Mouse (Mus musculus) hindbrain, embryonic 13.5 days (tissue): ENCODE measurements at regions not wholly inside any gene's neighbourhood (a gene's known extent, or its start where the extent isn't known, plus 50 kb on each side); places are given as distances from the start of the nearest gene placed in this dataset.
A peak's percentile ranks its signal among the peaks of the same experiment; 100 is the strongest.

Experiments
- ATAC-seq: fragments of 200-750 bp; cut with Nextera tagmentation; 2 replicates; pipeline ENCODE4 v1.8.0; 2017; ENCODE audit warnings: moderate TSS enrichment; ENCODE audit not compliant: low FRiP score
- H3K27ac ChIP-seq: fragments of 300-500 bp; sonication (generic); 2 replicates; pipeline ENCODE4 v1.5.1; 2015; ENCODE audit warnings: inconsistent platforms, mild to moderate bottlenecking, moderate library complexity
- H3K27me3 ChIP-seq: fragments of 300-500 bp; sonication (generic); 2 replicates; pipeline ENCODE4 v1.6.1; 2015; ENCODE audit warnings: mild to moderate bottlenecking, inconsistent platforms
- H3K36me3 ChIP-seq: fragments of 300-500 bp; sonication (generic); 2 replicates; pipeline ENCODE4 v1.6.1; 2015; ENCODE audit warnings: mild to moderate bottlenecking, inconsistent platforms
- H3K4me1 ChIP-seq: fragments of 300-500 bp; sonication (generic); replicated peaks from 2 replicates; pipeline ENCODE4 v1.6.1; 2015; ENCODE audit warnings: inconsistent platforms
- H3K4me2 ChIP-seq: fragments of 300-500 bp; sonication (generic); 2 replicates; pipeline ENCODE4 v1.6.1; 2015; ENCODE audit warnings: inconsistent platforms, mild to moderate bottlenecking, moderate library complexity
- H3K4me3 ChIP-seq: fragments of 300-500 bp; sonication (generic); 2 replicates; pipeline ENCODE4 v1.5.1; 2015; ENCODE audit warnings: mild to moderate bottlenecking, inconsistent platforms
- H3K9ac ChIP-seq: fragments of 300-500 bp; sonication (generic); 2 replicates; pipeline ENCODE4 v1.6.1; 2015; ENCODE audit warnings: mild to moderate bottlenecking, inconsistent platforms
- H3K9me3 ChIP-seq: fragments of 300-500 bp; sonication (generic); 2 replicates; pipeline ENCODE4 v1.6.1; 2016; ENCODE audit warnings: inconsistent platforms
- WGBS: fragments of 180-500 bp; shearing (Covaris S2); methylation state at CpG from one replicate; pipeline ENCODE4 v1.1.7; 2015; 5-methylcytosine and 5-hydroxymethylcytosine counted together

DNA sequence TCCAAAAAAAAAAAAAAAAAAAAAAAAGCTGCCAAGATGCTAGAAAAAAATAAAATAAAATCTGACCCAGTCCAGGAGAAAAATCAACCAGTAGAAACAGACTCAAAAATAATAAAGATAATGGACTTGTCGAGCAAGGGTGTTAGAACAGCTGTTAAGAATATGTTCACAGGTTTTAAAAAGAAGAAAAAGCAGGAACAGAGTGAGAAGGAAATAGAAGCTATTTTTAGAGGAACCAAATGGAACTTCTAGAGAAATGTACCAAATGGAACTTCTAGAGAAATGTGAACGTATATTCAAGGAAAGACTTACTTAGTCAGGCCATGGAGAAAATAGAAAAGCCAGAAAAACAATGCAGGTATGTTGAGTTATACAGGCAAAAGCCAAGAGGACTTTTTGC, 662.4 kb upstream of the Jmjd1c start:
- no peaks in the 10 kb centered on the region for H3K9me3 ChIP-seq
- no peak overlapping the region for H3K27ac ChIP-seq
- H3K4me2 ChIP-seq, result no peak overlapping the region
- no peak overlapping the region for H3K9ac ChIP-seq
- ATAC-seq, result no peak
- H3K36me3 ChIP-seq, result no peaks in the 10 kb centered on the region
- 87% methylated on average over 2 of the region's 2 CpGs for WGBS
- H3K27me3 ChIP-seq, result no peaks in the 10 kb centered on the region
- no peak overlapping the region for H3K4me3 ChIP-seq
- H3K4me1 ChIP-seq, result no peaks in the 10 kb centered on the region

DNA sequence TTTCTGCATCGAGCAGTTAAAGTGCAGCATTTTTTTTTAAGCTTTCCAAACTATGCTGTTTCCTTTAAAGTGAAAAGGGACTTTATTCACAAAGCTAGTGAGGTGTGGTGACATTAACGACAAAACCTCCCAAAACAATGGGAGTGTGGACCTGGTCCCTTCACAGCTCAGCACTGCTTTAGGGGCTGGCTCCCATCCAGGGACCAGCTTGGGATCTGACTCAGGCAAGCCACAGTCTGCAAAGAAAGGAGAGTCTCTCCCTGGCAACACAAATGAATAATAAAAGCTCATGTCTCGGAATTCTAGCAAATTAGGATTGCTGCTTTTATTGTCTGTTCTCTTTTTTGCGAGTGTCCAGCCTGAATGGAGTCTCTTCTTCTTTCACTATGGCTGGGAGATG, 625.2 kb upstream of the Jmjd1c start:
- H3K27me3 ChIP-seq, result no peaks in the 10 kb centered on the region
- WGBS, result 46% methylated on average over 4 of the region's 4 CpGs
- no peaks in the 10 kb centered on the region for H3K9me3 ChIP-seq
- no peak overlapping the region for H3K4me3 ChIP-seq
- H3K9ac ChIP-seq, result no peak overlapping the region
- H3K4me2 ChIP-seq, result no peak overlapping the region
- H3K27ac ChIP-seq, result no peak overlapping the region
- ATAC-seq, result no peak
- H3K4me1 ChIP-seq, result no peaks in the 10 kb centered on the region
- no peaks in the 10 kb centered on the region for H3K36me3 ChIP-seq

DNA sequence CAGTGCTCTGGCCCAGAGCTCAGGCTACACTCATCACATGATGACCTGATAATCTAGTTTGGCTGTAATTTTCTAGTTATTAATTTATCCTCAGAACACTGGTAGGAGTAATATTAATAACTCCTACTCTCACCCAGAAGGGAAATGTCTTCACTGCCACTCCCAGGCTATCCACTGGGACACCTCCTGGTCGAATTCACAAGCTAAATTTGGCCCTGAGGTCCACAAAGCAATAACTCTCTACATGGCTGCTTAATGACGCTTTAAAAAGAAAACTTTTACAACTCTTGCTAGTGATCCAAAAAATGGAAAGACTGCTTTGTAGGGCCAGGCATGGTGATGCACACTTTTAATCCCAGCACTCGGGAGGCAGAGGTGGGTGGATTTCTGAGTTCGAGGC, 623.9 kb upstream of the Jmjd1c start:
- Histone ChIP-seq H3K9ac (no peak overlapping the region), H3K27ac (no peak overlapping the region), H3K4me3 (no peak overlapping the region), H3K4me1 (no peaks in the 10 kb centered on the region), H3K4me2 (no peak overlapping the region), H3K36me3 (no peaks in the 10 kb centered on the region), H3K9me3 (no peaks in the 10 kb centered on the region), H3K27me3 (no peaks in the 10 kb centered on the region)
- WGBS, result 85% methylated on average over 4 of the region's 4 CpGs
- ATAC-seq, result no peak

DNA sequence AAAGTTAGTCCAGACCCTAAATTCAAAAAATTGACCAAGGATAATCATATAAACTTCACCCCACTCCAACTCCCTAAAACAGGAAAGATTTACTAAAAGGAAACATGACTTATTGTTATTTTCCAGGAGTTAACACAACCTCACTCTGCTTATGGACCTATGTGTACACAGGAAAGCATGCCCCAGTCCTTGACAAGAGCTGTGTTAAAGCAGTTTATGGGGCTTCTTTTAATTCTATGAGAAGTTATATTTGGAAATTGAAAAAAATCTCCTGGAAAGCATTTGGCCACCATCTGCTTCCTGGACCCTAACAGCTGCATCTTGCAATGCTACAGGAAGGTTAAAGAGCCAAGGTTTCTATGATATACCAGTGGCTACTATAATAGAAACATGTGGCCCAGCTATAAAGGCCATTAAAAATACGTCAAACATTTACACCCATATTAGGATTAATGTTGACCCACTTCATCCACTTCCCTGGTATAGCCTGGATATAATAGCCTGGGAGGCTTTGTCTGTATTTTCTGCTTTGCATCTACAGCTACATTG, 620.7 kb upstream of the Jmjd1c start:
- Histone ChIP-seq H3K36me3 (no peaks in the 10 kb centered on the region), H3K27ac (no peak overlapping the region), H3K27me3 (no peaks in the 10 kb centered on the region), H3K9ac (no peak overlapping the region), H3K4me3 (no peak overlapping the region), H3K9me3 (no peaks in the 10 kb centered on the region), H3K4me1 (no peaks in the 10 kb centered on the region), H3K4me2 (no peak overlapping the region)
- no peak for ATAC-seq
- WGBS, result 92% methylated on average over 1 of the region's 1 CpGs

DNA sequence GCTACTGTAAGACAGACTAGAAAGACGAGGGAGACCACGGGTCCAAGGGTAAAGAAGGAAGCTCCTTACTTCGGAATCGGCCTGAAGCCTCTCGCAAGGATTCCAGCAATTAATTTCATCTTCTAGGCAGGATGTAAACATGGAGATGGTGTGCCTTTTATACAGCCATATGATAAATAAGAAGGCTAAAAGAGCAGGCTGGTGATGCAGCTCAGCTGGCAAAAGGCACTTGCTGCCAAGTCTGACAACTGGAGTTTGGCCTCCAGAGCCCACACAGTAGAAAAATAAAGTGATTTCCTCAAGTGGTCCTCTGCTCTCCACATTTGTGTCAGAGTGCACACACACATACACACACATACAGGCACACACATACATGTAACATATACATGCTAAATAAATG, 605.1 kb upstream of the Jmjd1c start:
- Histone ChIP-seq H3K4me2 (no peak overlapping the region), H3K27ac (no peak overlapping the region), H3K9ac (no peak overlapping the region), H3K4me3 (no peak overlapping the region), H3K36me3 (no peaks in the 10 kb centered on the region), H3K4me1 (no peaks in the 10 kb centered on the region), H3K9me3 (no peaks in the 10 kb centered on the region), H3K27me3 (no peaks in the 10 kb centered on the region)
- 89% methylated on average over 5 of the region's 5 CpGs for WGBS
- no peak for ATAC-seq

DNA sequence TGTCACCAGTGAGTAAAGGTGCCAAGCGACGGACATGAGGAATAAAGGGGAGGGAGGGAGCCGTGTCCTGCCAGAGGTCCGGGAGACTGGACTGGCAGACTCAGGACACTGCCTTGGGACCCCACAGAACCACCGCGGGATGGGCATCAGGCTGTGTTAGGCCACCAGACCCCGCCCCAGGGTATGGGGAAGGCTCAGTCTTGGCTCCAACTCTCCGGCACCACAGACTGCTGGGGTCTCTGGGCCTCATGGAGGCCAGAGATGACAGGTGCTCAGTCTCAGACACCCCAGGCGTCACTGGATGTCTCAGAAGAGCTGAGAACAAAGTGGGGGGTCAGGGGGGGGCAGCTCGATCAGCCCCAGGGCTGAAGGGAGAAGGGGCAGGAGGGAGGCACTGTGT, 604.1 kb upstream of the Jmjd1c start:
- no peaks in the 10 kb centered on the region for H3K4me1 ChIP-seq
- 60% methylated on average over 10 of the region's 10 CpGs for WGBS

DNA sequence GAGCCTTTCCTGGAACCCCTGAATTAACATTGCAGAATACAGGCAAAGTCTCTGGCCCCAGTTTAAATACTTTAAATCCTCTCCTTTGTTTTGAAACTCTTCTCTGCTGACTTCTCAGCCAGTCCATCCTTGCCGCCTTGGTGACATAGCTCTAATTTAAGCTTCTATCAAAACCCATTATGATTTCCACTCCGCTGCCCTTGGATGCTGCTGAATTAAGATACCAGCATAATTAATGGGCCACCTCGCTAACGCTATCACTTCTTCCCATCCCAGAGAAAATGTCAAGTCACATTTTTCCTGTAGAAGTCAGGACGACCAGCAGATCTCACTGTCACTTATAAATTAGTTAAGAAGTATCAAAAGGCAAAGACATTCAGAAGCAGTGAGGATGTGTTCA, 556.1 kb upstream of the Jmjd1c start:
- no peak overlapping the region for H3K4me3 ChIP-seq
- H3K4me2 ChIP-seq, result no peak overlapping the region
- H3K4me1 ChIP-seq, result no peaks in the 10 kb centered on the region
- H3K27ac ChIP-seq, result no peak overlapping the region
- ATAC-seq, result no peak
- H3K9ac ChIP-seq, result no peak overlapping the region
- no peaks in the 10 kb centered on the region for H3K9me3 ChIP-seq
- 60% methylated on average over 5 of the region's 5 CpGs for WGBS
- no peaks in the 10 kb centered on the region for H3K27me3 ChIP-seq
- H3K36me3 ChIP-seq, result no peaks in the 10 kb centered on the region

More for the DNA sequence above, 604.1 kb upstream of the Jmjd1c start:
- Histone ChIP-seq H3K27ac (no peak overlapping the region), H3K36me3 (no peaks in the 10 kb centered on the region), H3K9ac (no peak overlapping the region), H3K9me3 (no peaks in the 10 kb centered on the region), H3K4me3 (no peak overlapping the region), H3K4me2 (no peak overlapping the region), H3K27me3 (no peaks in the 10 kb centered on the region)
- ATAC-seq, result no peak

DNA sequence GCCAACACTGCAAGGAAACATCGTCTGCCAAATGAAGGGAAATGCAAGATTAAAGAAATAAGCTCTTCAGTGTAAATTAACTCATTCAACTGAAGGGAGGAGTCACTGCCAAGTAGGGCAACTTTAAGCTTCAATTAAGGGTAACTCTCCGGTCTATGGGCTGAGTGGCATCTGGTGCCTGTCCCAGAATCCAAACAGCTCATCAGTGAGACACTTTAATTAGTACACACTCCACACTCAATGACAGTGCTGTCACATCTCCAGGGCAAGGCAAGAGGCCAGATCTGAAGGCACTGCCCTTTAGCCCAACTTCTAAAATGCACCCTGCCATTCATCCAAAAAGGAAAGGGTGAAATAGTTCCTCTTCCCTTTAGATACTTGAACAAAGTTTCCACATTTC, 549.3 kb upstream of the Jmjd1c start:
- no peaks in the 10 kb centered on the region for H3K27me3 ChIP-seq

DNA sequence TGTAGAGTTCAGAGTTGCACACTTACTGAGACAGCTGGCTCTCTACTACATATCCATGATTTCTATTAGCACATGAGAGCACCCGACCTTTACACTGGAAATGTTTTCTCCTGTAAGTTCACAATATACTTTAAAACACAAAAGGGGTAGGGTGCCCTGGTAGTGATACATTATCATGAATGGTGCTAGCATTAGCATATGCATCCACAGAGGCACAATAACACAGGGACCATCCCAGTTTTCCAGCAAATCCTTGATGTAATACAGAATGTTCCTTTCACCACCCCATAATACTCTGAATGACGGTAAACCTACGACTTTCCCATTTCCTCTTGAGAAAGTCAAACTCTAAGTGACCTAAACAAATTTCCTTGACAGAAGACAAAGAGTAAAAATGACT, 548.3 kb upstream of the Jmjd1c start:
- peaks cover 3% of the 10 kb centered on the region for H3K4me1 ChIP-seq
- no peak for ATAC-seq
- H3K27me3 ChIP-seq, result no peaks in the 10 kb centered on the region
- no peaks in the 10 kb centered on the region for H3K36me3 ChIP-seq
- no peak overlapping the region for H3K4me3 ChIP-seq
- WGBS, result 61% methylated on average over 3 of the region's 3 CpGs
- H3K9ac ChIP-seq, result no peak overlapping the region
- no peak overlapping the region for H3K27ac ChIP-seq
- no peaks in the 10 kb centered on the region for H3K9me3 ChIP-seq
- no peak overlapping the region for H3K4me2 ChIP-seq

More for the DNA sequence above, 549.3 kb upstream of the Jmjd1c start:
- no peak for ATAC-seq
- no peaks in the 10 kb centered on the region for H3K36me3 ChIP-seq
- no peak overlapping the region for H3K4me2 ChIP-seq
- H3K4me1 ChIP-seq, result no peaks in the 10 kb centered on the region
- no peaks in the 10 kb centered on the region for H3K9me3 ChIP-seq
- H3K9ac ChIP-seq, result no peak overlapping the region
- H3K4me3 ChIP-seq, result no peak overlapping the region
- 77% methylated on average over 2 of the region's 2 CpGs for WGBS
- H3K27ac ChIP-seq, result no peak overlapping the region

DNA sequence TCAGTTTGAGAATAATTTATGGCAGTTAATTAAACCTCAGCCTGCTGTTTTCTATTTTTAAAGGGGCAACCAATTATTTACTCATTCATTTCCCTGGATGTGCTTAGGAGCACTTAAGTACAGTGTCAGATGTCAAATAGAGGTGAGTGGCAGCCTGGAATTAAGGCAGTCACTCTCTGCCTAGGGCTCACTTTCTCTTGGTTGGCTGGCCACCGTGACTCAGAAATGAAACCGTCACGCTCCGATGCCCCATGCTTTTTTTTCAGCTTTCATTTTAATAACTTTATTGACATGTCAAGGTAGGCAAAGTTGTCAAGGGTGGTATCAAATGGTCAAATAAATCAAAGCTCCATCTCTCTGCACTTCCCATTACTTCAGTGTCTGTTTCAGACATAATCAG, 547.9 kb upstream of the Jmjd1c start:
- 61% methylated on average over 4 of the region's 4 CpGs for WGBS
- Histone ChIP-seq H3K27me3 (no peaks in the 10 kb centered on the region), H3K9me3 (no peaks in the 10 kb centered on the region), H3K27ac (no peak overlapping the region), H3K4me3 (no peak overlapping the region), H3K9ac (no peak overlapping the region), H3K36me3 (no peaks in the 10 kb centered on the region), H3K4me1 (peaks cover 7% of the 10 kb centered on the region), H3K4me2 (no peak overlapping the region)
- ATAC-seq, result no peak

DNA sequence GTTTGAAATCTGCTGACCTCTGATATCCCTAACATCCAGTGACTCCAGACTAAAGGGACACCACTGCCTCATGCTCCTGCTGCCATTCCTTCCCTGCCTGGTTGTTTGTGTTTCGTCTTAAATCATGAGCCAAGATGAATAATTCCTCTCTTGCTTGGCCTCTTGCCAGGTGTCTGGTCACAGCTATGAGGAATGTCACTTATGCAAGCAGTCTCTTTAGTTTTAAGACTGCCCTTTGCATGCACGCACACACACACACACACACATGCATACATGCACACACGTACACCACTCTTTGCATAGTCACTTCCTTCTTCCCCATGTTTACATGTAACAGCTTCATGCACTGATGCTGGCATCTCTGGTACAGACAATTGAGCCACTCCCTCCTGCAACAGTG, 543.0 kb upstream of the Jmjd1c start:
- H3K4me2 ChIP-seq, result no peak overlapping the region
- H3K9ac ChIP-seq, result no peak overlapping the region
- no peak overlapping the region for H3K4me3 ChIP-seq
- ATAC-seq, result no peak
- H3K27me3 ChIP-seq, result no peaks in the 10 kb centered on the region
- H3K27ac ChIP-seq, result no peak overlapping the region
- peaks cover 8% of the 10 kb centered on the region for H3K4me1 ChIP-seq
- 64% methylated on average over 3 of the region's 3 CpGs for WGBS
- H3K9me3 ChIP-seq, result no peaks in the 10 kb centered on the region
- no peaks in the 10 kb centered on the region for H3K36me3 ChIP-seq

DNA sequence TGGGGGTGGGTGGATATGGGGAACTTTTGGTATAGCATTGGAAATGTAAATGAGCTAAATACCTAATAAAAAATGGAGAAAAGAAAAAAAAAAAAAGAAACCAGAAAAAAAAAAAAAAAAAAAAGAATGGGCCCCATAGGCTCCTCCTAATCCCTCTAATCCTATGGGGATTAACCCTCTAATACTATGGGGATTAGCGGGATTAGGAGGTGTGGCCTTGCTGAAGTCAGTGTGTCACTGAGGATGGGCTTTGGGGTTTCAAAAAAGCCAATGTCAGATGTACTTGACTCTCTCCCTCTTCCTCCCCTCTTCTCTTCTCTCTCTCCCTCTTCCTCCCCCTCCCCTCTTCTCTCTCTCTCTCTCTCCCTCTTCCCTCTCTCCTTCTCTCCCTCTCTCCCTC, 541.7 kb upstream of the Jmjd1c start:
- no peak overlapping the region for H3K27ac ChIP-seq
- no peak for ATAC-seq
- no peak overlapping the region for H3K4me3 ChIP-seq
- H3K4me2 ChIP-seq, result no peak overlapping the region
- no peaks in the 10 kb centered on the region for H3K9me3 ChIP-seq
- peaks cover 15% of the 10 kb centered on the region for H3K4me1 ChIP-seq
- H3K27me3 ChIP-seq, result no peaks in the 10 kb centered on the region
- H3K36me3 ChIP-seq, result no peaks in the 10 kb centered on the region
- H3K9ac ChIP-seq, result no peak overlapping the region
- whole genome bisulfite sequencing, result 86% methylated on average over 1 of the region's 1 CpGs

DNA sequence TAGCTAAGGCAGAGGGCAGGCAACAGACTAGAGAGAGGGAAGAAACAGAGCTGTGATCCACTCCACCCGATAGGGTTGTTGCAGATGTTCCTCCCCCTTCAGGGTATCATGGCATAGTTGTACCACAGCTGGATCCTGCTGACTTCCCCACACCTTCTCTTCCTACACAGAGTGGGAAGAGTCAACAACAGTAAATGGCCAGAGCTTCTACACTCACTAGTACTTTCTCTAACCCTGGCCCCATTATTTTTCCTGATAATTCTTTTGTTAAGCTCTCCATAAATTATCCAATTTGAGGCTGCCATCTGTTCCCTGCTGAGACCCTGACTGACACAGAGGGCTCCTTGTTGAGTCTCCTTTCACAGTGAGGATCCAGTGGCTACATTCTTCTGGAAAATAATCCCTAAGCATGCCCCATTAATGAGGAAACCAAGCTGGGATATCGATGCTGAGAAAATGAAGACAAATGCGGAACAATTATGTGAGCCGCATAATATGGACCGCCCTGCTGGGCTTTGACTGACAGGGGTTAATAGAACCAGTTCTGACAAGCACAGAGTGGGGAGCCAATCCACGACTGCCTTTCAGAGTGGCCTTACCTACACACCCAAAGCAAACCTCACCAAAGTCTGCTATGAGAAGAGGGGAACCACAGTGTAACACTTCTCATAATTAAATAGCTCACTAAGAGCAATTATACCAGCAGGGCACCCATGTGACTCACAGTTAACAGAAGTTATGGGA, 537.7 kb upstream of the Jmjd1c start:
- H3K4me1 ChIP-seq, result peaks cover 8% of the 10 kb centered on the region; the same call in 1 of the 2 replicates
- no peak overlapping the region for H3K4me3 ChIP-seq
- no peak overlapping the region for H3K4me2 ChIP-seq
- no peaks in the 10 kb centered on the region for H3K27me3 ChIP-seq
- no peak overlapping the region for H3K27ac ChIP-seq
- WGBS, result 29% methylated on average over 6 of the region's 6 CpGs
- peak; percentile 69 for ATAC-seq
- no peaks in the 10 kb centered on the region for H3K9me3 ChIP-seq
- H3K9ac ChIP-seq, result no peak overlapping the region
- no peaks in the 10 kb centered on the region for H3K36me3 ChIP-seq
